Mouse (Mus musculus): ENCODE results near the gene 2310061I04Rik. TPM values are rescaled to one million over a fixed set of nuclear protein-coding genes. Genes with fewer than 3 reads are reported as not detected.

2310061I04Rik gene
- polyA plus RNA-seq, 1 experiment from 2014 or later = 25.2 TPM

- Histone ChIP-seq H3K9me3 (no peaks in the 10 kb centered on the region), H3K4me1 (no peaks in the 10 kb centered on the region), H3K9ac (no peak overlapping the region), H3K36me3 (peaks cover 99% of the 10 kb centered on the region), H3K27ac (replicated peaks) (no peak overlapping the region), H3K4me2 (no peak overlapping the region), H3K27me3 (replicated peaks) (no peaks in the 10 kb centered on the region), H3K4me3 (no peak overlapping the region)
- no peak for ATAC-seq (ENCODE audit: extremely low read depth, insufficient number of reproducible peaks, low FRiP score, low TSS enrichment)
- 76% methylated on average over 16 of the region's 17 CpGs for WGBS
Observed at GRCm38 (mm10) chr17:35887725-35888124, 9.5 kb downstream of the 2310061I04Rik start.

GRCm38 (mm10) chr17:35883777-35884176, 13.5 kb downstream of the 2310061I04Rik start:
- Histone ChIP-seq H3K27me3 (replicated peaks) (no peaks in the 10 kb centered on the region), H3K4me2 (no peak overlapping the region), H3K9me3 (no peaks in the 10 kb centered on the region), H3K4me3 (no peak overlapping the region), H3K9ac (no peak overlapping the region), H3K27ac (replicated peaks) (no peak overlapping the region), H3K4me1 (peaks cover 11% of the 10 kb centered on the region), H3K36me3 (peaks cover 74% of the 10 kb centered on the region)
- ATAC-seq (ENCODE audit: extremely low read depth, insufficient number of reproducible peaks, low FRiP score, low TSS enrichment) = no peak
- 95% methylated on average over 14 of the region's 14 CpGs for WGBS

DNA sequence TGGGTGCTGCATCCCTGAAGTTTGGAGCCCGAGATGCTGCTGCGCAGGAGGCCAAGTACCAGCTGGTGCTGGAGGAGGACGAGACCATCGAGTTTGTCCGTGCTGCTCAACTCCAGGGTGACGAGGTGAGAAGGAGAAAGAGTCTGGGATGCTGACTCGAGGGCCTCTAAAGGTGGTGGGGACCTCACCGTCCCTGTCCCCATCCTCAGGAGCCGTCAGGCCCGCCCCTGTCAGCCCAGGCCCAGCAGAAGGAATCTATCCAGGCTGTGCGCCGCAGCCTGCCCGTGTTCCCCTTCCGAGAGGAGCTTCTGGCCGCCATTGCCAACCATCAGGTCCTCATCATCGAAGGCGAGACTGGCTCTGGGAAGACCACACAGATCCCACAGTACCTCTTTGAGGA, 14.3 kb downstream of the 2310061I04Rik start:
- 89% methylated on average over 17 of the region's 17 CpGs for WGBS
- Histone ChIP-seq H3K27me3 (replicated peaks) (no peaks in the 10 kb centered on the region), H3K9me3 (no peaks in the 10 kb centered on the region), H3K27ac (replicated peaks) (no peak overlapping the region), H3K4me2 (no peak overlapping the region), H3K9ac (no peak overlapping the region), H3K4me1 (peaks cover 11% of the 10 kb centered on the region), H3K4me3 (no peak overlapping the region), H3K36me3 (peaks cover 65% of the 10 kb centered on the region)
- ATAC-seq (ENCODE audit: extremely low read depth, insufficient number of reproducible peaks, low FRiP score, low TSS enrichment) = no peak

- Histone ChIP-seq H3K27me3 (replicated peaks) (no peaks in the 10 kb centered on the region), H3K9me3 (no peaks in the 10 kb centered on the region), H3K4me1 (peaks cover 11% of the 10 kb centered on the region), H3K9ac (peak within 1 kb of the TSS; percentile 94), H3K4me2 (peak within 1 kb of the TSS; percentile 92), H3K36me3 (peaks cover 57% of the 10 kb centered on the region), H3K27ac (replicated peaks) (peak within 1 kb of the TSS; percentile 70), H3K4me3 (peak within 1 kb of the TSS; percentile 99)
- 5% methylated on average over 66 of the region's 66 CpGs for WGBS
- peak; percentile 83 for ATAC-seq (ENCODE audit: extremely low read depth, insufficient number of reproducible peaks, low FRiP score, low TSS enrichment)
Observed at GRCm38 (mm10) chr17:35879245-35880057, 17.8 kb downstream of the 2310061I04Rik start, which contains the start of gene Dhx16. Gene Dhx16, plus strand, starts transcription at chr17:35879819.

DNA sequence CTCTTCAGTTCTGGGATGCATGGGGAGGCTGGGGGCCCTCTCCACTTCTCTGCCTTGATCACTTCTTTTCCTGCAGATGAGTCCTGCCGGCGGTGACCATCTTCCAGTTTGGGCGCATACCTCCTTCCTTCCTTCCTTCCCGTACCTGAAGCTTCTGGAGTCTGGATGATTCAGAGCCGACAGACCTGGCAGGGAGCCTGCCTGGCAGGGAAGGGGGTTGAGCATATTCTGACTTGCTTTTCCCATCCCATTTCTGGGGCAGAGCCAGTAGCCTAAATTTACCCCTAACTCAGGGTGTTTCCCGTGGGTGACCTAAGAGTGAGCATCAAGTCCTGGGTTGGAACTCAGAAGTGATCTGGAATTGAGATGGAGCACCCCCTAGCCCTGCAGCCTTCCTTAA, 22.5 kb downstream of the 2310061I04Rik start:
- Histone ChIP-seq H3K4me1 (peaks cover 42% of the 10 kb centered on the region), H3K27me3 (replicated peaks) (no peaks in the 10 kb centered on the region), H3K9ac (0 out of 2 replicates have a peak overlapping the region, but pooled peaks have one; percentile 0), H3K36me3 (peaks cover 58% of the 10 kb centered on the region), H3K9me3 (no peaks in the 10 kb centered on the region), H3K4me3 (no peak overlapping the region), H3K4me2 (no peak overlapping the region), H3K27ac (replicated peaks) (no peak overlapping the region)
- WGBS = 84% methylated on average over 6 of the region's 6 CpGs
- ATAC-seq (ENCODE audit: extremely low read depth, insufficient number of reproducible peaks, low FRiP score, low TSS enrichment) = no peak

GRCm38 (mm10) chr17:35873774-35874519, 23.3 kb downstream of the 2310061I04Rik start:
- peak overlapping the region; percentile 40 for H3K4me2 ChIP-seq
- H3K27ac ChIP-seq (replicated peaks) = peak overlapping the region; percentile 20; the same call in 1 of the 2 replicates
- H3K4me1 ChIP-seq = peaks cover 49% of the 10 kb centered on the region
- WGBS = 23% methylated on average over 21 of the region's 21 CpGs
- ATAC-seq (ENCODE audit: extremely low read depth, insufficient number of reproducible peaks, low FRiP score, low TSS enrichment) = no peak; the same call in 1 of the 2 replicates
- H3K36me3 ChIP-seq = peaks cover 58% of the 10 kb centered on the region
- no peaks in the 10 kb centered on the region for H3K9me3 ChIP-seq
- no peaks in the 10 kb centered on the region for H3K27me3 ChIP-seq (replicated peaks)
- peak overlapping the region; percentile 24; the same call in 1 of the 2 replicates for H3K4me3 ChIP-seq
- peak overlapping the region; percentile 68 for H3K9ac ChIP-seq

DNA sequence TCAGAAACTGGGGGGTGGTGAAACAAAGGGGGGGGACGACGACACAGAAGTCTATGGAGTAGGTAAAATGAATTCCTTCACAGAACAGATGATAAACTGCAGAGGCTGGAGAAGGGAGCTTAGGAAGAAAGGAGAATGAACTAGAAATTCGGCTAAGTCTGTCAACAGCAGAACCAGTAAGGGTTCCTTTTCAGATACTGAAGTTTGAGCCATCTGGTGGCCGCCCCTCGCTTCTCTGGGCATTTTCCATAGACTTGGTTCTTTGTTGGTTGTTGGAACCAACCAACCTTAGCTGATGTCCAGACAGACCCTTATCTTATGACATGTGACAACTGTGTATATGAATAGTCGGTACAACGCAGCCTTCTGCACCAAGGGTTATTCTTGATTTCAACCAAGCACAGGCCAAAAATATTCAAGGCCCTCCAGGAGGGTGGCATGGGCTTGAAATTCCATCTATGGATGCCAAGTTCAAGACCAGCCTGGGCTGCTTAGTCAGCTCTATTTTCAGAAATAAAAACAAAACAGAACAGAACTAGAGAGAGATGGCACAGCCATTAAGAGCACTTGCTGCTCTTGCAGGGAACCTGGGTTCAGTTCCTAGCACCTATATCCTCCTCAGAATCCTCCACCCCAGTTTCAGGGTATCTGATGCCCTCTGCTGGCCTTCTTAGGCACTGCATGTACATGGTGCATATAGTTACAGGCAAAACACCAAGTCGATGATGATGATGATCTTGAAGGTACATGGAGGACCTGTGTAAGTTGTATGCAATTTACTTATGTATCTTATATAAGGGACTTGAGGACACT, 26.1 kb downstream of the 2310061I04Rik start:
- Histone ChIP-seq H3K4me1 (peaks cover 70% of the 10 kb centered on the region), H3K9me3 (no peaks in the 10 kb centered on the region), H3K4me2 (peak overlapping the region; percentile 96), H3K4me3 (peak overlapping the region; percentile 68), H3K9ac (peak overlapping the region; percentile 91), H3K27me3 (replicated peaks) (no peaks in the 10 kb centered on the region), H3K27ac (replicated peaks) (peak overlapping the region; percentile 97), H3K36me3 (peaks cover 53% of the 10 kb centered on the region)
- WGBS = 53% methylated on average over 8 of the region's 8 CpGs
- ATAC-seq (ENCODE audit: extremely low read depth, insufficient number of reproducible peaks, low FRiP score, low TSS enrichment) = no peak

DNA sequence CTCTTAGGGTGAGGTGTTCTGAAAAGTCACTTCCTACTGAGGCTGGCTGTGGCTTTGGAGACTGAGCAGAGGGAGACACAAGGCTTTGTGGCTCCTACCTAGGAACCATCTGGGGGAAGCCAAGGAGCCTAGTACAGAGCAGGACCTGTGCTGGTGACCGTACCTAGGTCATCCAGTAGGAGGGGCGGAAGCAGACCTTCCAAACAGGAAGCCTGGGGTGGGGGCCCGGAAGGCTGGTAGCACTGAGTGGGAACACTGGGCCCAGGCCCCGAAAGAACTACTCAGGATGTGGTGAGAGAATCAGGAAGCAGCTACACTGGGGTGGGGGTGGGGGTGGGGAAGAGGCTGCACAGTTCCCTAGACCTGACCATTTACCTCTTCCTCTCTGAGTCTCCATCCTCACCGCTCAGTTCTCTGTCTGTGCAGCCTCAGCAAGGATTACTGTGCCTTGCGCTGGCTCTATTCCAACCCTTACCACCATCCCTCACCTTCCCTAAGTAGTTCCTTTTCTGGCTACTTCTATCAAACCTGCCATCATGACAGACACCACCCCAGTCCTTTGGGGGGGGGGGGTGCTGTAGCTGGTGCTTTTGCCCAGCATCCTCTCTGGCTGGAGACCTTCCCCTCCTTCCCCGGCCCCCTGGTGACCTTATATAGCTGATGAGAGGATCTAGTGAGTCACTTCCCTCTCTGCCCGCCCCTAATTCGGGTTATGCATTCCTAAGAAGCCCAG, 26.9 kb downstream of the 2310061I04Rik start:
- Histone ChIP-seq H3K27ac (replicated peaks) (peak overlapping the region; percentile 97), H3K4me1 (peaks cover 70% of the 10 kb centered on the region), H3K4me3 (peak overlapping the region; percentile 68), H3K4me2 (peak overlapping the region; percentile 96), H3K36me3 (peaks cover 47% of the 10 kb centered on the region), H3K9ac (peak overlapping the region; percentile 91), H3K27me3 (replicated peaks) (no peaks in the 10 kb centered on the region), H3K9me3 (no peaks in the 10 kb centered on the region)
- 28% methylated on average over 9 of the region's 9 CpGs for WGBS
- no peak; the same call in 1 of the 2 replicates for ATAC-seq (ENCODE audit: extremely low read depth, insufficient number of reproducible peaks, low FRiP score, low TSS enrichment)

DNA sequence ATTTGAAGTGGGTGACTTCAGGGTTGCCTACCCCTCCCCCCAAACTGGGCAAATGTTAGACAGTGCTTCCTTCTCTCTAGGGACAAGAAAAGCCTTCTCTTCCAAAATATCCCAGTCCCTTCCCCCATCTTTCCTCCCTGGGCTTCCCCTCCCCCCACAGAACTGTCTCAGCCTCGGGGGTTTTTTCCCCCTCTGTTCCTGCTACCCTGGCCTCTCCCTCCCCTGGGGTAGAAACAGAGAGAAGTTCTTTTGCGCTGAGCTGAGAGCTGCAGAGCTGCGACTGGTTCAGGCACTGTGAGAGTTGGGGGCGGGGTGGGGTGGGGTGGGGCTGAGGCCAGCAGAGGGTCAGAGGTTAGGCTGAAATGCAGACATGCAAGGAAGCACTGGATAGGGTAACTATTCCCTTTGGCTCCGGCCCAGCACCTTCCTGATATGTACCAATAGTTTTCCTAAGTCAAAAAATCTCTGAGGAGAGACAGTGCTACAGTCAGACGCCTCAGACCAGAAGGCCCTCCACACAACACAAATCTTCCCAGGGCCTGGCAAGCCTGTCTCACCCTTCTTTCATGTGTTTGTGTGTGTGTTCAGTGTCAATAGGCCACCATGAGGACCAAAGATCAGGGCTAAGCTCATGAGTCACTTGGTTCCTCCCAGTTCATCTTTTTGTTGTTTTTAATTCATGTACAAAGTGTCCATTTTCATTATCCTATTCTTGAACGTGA, 27.7 kb downstream of the 2310061I04Rik start:
- H3K4me3 ChIP-seq = peak overlapping the region; percentile 68
- peak overlapping the region; percentile 96 for H3K4me2 ChIP-seq
- peak overlapping the region; percentile 97 for H3K27ac ChIP-seq (replicated peaks)
- WGBS = 4% methylated on average over 7 of the region's 7 CpGs
- H3K4me1 ChIP-seq = peaks cover 78% of the 10 kb centered on the region
- peak overlapping the region; percentile 91 for H3K9ac ChIP-seq
- H3K36me3 ChIP-seq = peaks cover 39% of the 10 kb centered on the region
- H3K27me3 ChIP-seq (replicated peaks) = no peaks in the 10 kb centered on the region
- no peak for ATAC-seq (ENCODE audit: extremely low read depth, insufficient number of reproducible peaks, low FRiP score, low TSS enrichment)
- no peaks in the 10 kb centered on the region for H3K9me3 ChIP-seq

GRCm38 (mm10) chr17:35868961-35869345, 28.3 kb downstream of the 2310061I04Rik start:
- H3K4me1 ChIP-seq = peaks cover 78% of the 10 kb centered on the region
- ATAC-seq (ENCODE audit: extremely low read depth, insufficient number of reproducible peaks, low FRiP score, low TSS enrichment) = no peak

More at GRCm38 (mm10) chr17:35868961-35869345, 28.3 kb downstream of the 2310061I04Rik start:
- H3K9ac ChIP-seq = peak overlapping the region; percentile 91
- H3K27ac ChIP-seq (replicated peaks) = peak overlapping the region; percentile 97
- H3K9me3 ChIP-seq = no peaks in the 10 kb centered on the region
- H3K4me2 ChIP-seq = peak overlapping the region; percentile 96
- WGBS = 5% methylated on average over 7 of the region's 7 CpGs
- peaks cover 33% of the 10 kb centered on the region for H3K36me3 ChIP-seq
- peak overlapping the region; percentile 68 for H3K4me3 ChIP-seq
- no peaks in the 10 kb centered on the region for H3K27me3 ChIP-seq (replicated peaks)
